Mouse (Mus musculus): Measurements from ENCODE around the gene Ninj1.

DNA sequence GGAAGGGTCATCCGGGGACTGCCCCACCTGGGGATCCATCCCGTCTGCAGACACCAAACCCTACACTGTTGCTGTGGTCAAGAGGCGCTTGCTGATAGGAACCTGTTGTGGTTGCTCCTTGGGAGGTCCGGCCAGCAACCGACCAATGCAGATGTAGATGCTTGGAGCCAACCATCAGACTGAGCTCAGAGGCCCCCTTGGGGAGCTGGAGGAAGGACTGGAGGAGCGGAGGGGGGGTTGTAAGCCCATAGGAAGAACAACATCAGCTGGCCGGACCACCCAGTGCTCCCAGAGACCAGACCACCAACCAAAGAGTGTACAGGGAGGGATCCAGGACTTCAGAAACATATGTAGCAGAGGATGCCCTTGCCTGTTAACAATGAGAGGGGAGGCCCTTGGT, 22.0 kb downstream of the Ninj1 start:
- TF ChIP-seq CTCF (IDR thresholded peaks at IDR 0.05; ENCODE audit: borderline replicate concordance, insufficient read depth, low read depth, low read length) (no peak), POLR2A (IDR thresholded peaks at IDR 0.05; ENCODE audit: borderline replicate concordance, insufficient read depth, low read length) (no peak)

Measured in cerebellum, adult 2 months (tissue).